Mouse (Mus musculus): ENCODE measurements around the gene Vti1a.

GRCm38 (mm10) chr19:55594451-55594850, 278.4 kb downstream of the Vti1a start:
- TF ChIP-seq ZC3H11A (IDR thresholded peaks at IDR 0.05; ENCODE audit: borderline replicate concordance, low read depth, low read length) (no peak), CHD2 (IDR thresholded peaks at IDR 0.05; ENCODE audit: low read depth, low read length) (no peak)

Data from ES-E14 (cell line).